Mouse (Mus musculus) urinary bladder, postnatal 4 days (tissue): Measurements from ENCODE around the gene Adgrg7.

Source experiments
- DNase-seq, 2 experiments: peaks; one replicate each; pipeline ENCODE4 v3.0.0; 2021 to 2022; ENCODE audit warnings: low spot score in 2 of 2

Adgrg7 gene

GRCm38 (mm10) chr16:56710071-56710470, 85.6 kb downstream of the Adgrg7 start:
- no peak for DNase-seq

GRCm38 (mm10) chr16:56705731-56706130, 89.9 kb downstream of the Adgrg7 start:
- no peak for DNase-seq

- DNase-seq, result no peak
Measured at GRCm38 (mm10) chr16:56700898-56701297, 94.8 kb downstream of the Adgrg7 start.

GRCm38 (mm10) chr16:56696448-56696847, 99.2 kb downstream of the Adgrg7 start:
- no peak for DNase-seq

GRCm38 (mm10) chr16:56690715-56691114, 104.9 kb downstream of the Adgrg7 start:
- no peak for DNase-seq

GRCm38 (mm10) chr16:56686747-56687146, 108.9 kb downstream of the Adgrg7 start:
- no peak for DNase-seq

GRCm38 (mm10) chr16:56681010-56681645, 114.5 kb downstream of the Adgrg7 start:
- no peak for DNase-seq

GRCm38 (mm10) chr16:56677146-56677545, 118.5 kb downstream of the Adgrg7 start:
- DNase-seq, result no peak
